Mouse (Mus musculus) lung, adult 10 weeks (tissue): ENCODE measurements around the gene Sema4b. TPM values are rescaled to one million over a fixed set of nuclear protein-coding genes. Genes with fewer than 3 reads are reported as not detected.

Experiments used
- polyA plus RNA-seq: library from polyadenylated mRNA; stranded (reverse); fragments of 350-450 nt; fragmentation: Illumina TruSeq; extraction: RNeasy Lipid Tissue Mini Kit (QIAGEN cat#74804); gene quantifications from one replicate; pipeline ENCODE4 v1.2.3, GENCODE M21; 2014; ENCODE audit warnings: low read depth, low replicate concordance; ENCODE audit not compliant: insufficient read depth

Gene Sema4b
- 4.1 TPM for polyA plus RNA-seq

DNA sequence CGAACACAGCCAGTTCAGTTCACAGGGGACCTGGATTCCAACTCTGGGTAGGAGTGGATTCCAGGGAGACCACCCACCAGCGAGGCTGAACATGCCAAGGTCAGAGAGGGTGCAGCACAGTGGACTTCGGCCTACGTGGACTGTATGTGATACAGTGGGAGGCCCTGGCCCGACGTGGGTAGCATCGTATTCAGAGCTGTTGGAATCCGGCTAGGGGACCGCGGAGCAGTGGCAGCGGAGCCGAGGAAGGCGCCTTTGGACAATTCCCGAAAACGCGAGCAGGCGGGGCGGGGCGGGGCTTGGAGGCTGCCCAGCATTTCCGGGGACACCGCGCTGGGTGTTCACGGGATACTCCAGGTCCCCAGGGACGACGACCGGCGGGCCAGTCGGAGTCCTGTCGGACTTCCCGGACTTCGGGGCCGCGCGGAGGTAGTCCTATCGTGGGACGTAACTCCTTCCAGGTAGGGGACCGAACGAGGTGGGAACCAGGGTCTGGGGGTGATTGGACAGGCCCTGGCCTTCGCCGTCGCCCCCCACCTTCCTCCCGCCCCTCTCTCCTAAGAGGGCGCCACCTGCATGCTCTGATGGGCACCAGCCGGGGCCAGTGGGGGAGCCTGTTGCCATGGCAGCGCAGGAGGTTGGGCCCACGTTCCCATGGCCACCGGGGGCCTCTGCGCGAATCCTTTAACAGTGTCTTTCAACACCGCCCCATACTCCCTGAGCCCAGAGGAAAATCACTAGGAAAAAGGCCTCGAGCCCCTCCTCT, at the start of gene Sema4b:
TSS of gene Sema4b (plus strand) at position 311 of the 766 bp plus-strand sequence.

DNA sequence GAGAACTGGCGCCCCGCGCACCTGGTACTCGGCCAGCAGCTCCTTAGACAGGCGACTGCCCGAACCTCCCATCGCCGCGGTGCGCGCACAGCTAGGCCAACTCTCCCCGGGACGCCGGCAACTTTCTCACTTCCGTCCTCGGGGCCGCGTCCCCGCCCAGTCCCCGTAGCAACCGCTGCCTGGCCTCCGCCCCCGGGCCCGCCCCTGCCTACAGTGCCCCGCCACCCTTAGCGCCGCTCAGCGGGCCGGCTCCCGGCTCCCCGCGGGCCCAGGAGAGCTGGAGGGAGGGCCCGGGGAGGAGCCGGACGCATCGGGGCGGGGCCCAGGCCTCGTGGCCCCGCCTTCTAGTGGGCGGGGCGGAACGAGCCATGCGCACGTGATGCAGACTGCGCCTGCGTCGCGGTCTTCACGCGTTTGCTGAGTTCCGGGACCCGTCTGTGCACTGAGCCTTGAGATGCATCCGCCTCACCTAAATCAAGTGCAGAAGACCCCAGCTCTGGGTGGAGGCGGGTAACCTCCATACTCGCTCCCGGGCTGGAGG, 45.9 kb downstream of the Sema4b start, which contains the start of the genes Cib1 and Gdpgp1:
TSS of gene Cib1 (minus strand) at position 325 of the 541 bp plus-strand sequence.
TSS of gene Gdpgp1 (plus strand) at position 377 of the 541 bp plus-strand sequence.

GRCm38 (mm10) chr7:80246148-80246721, 59.6 kb downstream of the Sema4b start, which contains the start of gene Ttll13:
Ttll13 (plus strand) TSS chr7:80246376.

GRCm38 (mm10) chr7:80260625-80261371, 74.2 kb downstream of the Sema4b start, which contains the start of gene Ngrn:
Ngrn (plus strand) TSS chr7:80261215.

DNA sequence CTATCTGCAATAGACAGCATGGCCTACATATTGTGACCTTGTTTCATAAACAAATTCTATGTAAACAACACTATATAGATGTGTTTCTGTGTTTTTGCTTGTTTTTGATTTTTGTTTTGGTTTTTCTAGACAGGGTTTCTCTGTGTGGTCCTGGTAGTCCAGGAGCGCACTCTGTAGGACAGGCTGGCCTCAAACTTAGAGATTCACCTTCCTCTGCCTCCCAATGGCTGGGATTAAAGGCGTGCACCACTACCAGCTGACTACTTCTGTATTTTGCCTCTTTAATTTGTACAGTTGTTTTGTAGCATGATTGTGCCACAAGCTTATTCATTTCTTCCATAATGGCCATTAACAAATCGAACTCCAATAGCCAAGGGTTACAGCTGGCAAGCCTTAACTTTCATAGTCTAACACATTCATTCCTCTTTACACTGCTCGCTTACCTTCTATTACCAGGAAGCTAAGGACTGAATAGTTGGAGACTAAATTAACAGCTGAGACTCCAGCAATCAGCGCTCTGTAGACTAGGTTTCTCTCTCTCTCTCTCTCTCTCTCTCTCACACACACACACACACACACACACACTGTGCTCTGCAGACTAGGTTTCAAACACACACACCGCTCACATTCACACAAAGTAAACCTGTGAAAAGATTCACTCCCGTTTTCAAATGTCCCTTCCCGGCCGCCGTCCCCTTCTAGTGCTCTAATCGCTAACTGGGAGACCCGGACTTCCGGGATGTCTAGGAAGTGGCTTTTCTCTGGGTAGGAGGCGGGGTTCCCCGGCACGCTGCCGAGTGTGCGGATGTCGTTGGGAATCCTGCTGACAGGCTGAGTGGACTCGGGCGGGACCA, 82.5 kb downstream of the Sema4b start, which contains the start of gene Vps33b:
TSS of gene Vps33b (plus strand) at position 753 of the 854 bp plus-strand sequence.

Other genes starting within 250 kb of the Sema4b start
- gene Zfp710, start 162.0 kb upstream of the Sema4b start, polyA plus RNA-seq: 9.3 TPM
- gene Idh2, start 71.4 kb upstream of the Sema4b start, polyA plus RNA-seq: 115 TPM
- 95.7 TPM for gene Cib1, start 46.0 kb downstream of the Sema4b start, polyA plus RNA-seq
- gene Gdpgp1, start 46.0 kb downstream of the Sema4b start, polyA plus RNA-seq: 1.6 TPM
- gene Ttll13, start 59.5 kb downstream of the Sema4b start, polyA plus RNA-seq: 0.74 TPM
- 36.1 TPM for gene Ngrn, start 74.4 kb downstream of the Sema4b start, polyA plus RNA-seq
- 7.7 TPM for gene Vps33b, start 82.8 kb downstream of the Sema4b start, polyA plus RNA-seq
- 1.7 TPM for gene Prc1, start 107.6 kb downstream of the Sema4b start, polyA plus RNA-seq
- 7.9 TPM for gene Rccd1, start 137.6 kb downstream of the Sema4b start, polyA plus RNA-seq
- gene Unc45a, start 154.2 kb downstream of the Sema4b start, polyA plus RNA-seq: 26.9 TPM
- 11.1 TPM for gene Hddc3, start 156.3 kb downstream of the Sema4b start, polyA plus RNA-seq
- 13.0 TPM for gene Man2a2, start 184.5 kb downstream of the Sema4b start, polyA plus RNA-seq
- 15.8 TPM for gene Fes, start 201.1 kb downstream of the Sema4b start, polyA plus RNA-seq
- gene Furin, start 218.6 kb downstream of the Sema4b start, polyA plus RNA-seq: 29.6 TPM